Mouse (Mus musculus): Measurements from ENCODE around the gene Cisd3. TPM values are rescaled to one million over a fixed set of nuclear protein-coding genes. Genes with fewer than 3 reads are reported as not detected.

The Cisd3 gene
- total RNA-seq, 1 experiment from 2014 or later = 13.5 TPM

DNA sequence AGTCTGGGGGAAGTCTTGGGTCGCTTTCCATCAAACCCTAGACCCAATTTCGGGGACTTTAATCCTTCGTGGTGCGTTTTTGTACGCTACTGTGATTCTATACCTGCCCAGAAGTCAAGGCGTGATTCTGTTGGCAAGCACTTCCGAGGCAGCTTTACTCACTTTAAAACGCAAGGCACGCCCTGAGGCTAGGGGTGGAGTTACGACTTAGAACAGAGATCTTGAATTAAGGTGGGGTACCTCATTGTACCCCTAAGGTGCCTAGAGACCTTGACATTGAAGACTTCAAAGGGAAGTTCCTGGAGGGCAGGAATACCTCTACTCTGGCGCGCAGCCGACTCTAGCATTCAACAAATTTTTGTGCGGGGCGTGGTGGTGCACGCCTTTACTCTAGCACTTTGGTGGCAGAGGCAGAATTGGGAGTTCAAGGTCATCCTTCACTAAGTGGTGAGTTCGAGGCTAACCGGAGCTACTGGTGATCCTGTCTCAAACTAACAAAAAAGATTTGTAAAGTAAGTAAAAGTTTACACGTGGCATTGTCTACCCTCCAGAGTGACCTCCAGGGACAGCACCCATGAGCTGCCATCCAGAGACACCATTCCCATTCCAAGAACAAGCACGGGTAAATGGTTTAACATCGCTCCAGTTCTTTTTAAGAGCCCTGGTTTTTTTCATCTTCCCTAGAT, 23.3 kb upstream of the Cisd3 start:
- ATAC-seq (ENCODE audit: extremely low read depth, insufficient number of reproducible peaks, low FRiP score, poor library complexity, severe bottlenecking) = peak; percentile 13; the same call in 1 of the 2 replicates

- ATAC-seq (ENCODE audit: extremely low read depth, insufficient number of reproducible peaks, low FRiP score, poor library complexity, severe bottlenecking) = no peak
Measured at GRCm38 (mm10) chr11:97662893-97663527, 22.6 kb upstream of the Cisd3 start, which contains the start of gene Mllt6. Mllt6 (plus strand) TSS chr11:97663414.

- ATAC-seq (ENCODE audit: extremely low read depth, insufficient number of reproducible peaks, low FRiP score, poor library complexity, severe bottlenecking) = no peak
Measured at GRCm38 (mm10) chr11:97663528-97664338, 21.9 kb upstream of the Cisd3 start.

DNA sequence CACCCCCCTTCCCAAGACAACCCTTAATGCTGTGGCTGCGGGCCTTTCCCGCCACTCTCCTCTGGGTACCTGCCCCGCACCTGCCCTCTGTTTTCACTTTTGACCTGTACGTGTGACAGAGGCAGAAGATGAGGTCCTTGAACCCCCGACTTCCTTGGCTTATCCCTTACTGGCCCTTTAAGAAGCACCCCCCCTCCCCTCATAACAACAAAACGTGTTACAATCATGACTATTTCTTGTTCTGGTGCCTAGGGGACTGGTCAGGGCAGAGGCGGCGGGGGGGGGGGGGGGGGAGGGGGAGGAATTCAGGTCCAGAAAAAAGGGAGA, 21.3 kb upstream of the Cisd3 start:
- ATAC-seq (ENCODE audit: extremely low read depth, insufficient number of reproducible peaks, low FRiP score, poor library complexity, severe bottlenecking) = no peak

- no peak for ATAC-seq (ENCODE audit: extremely low read depth, insufficient number of reproducible peaks, low FRiP score, poor library complexity, severe bottlenecking)
Measured at GRCm38 (mm10) chr11:97664771-97665240, 20.8 kb upstream of the Cisd3 start.

DNA sequence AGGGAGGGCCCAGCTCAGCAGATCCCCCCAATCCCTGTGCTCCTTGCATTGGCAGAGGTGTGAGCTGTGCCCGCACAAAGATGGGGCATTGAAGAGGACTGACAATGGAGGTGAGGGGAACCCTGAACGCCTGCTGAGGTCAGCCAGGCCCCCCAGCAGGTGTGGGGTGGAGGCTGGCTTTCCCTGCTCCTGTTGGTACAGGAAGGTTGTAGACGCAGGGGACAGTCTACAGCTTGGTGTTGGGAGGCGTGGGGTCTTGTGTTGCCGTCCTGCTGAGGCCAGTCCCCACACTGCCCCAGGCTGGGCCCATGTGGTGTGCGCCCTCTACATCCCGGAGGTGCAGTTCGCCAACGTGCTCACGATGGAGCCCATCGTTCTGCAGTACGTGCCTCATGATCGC, 20.2 kb upstream of the Cisd3 start:
- ATAC-seq (ENCODE audit: extremely low read depth, insufficient number of reproducible peaks, low FRiP score, poor library complexity, severe bottlenecking) = no peak

DNA sequence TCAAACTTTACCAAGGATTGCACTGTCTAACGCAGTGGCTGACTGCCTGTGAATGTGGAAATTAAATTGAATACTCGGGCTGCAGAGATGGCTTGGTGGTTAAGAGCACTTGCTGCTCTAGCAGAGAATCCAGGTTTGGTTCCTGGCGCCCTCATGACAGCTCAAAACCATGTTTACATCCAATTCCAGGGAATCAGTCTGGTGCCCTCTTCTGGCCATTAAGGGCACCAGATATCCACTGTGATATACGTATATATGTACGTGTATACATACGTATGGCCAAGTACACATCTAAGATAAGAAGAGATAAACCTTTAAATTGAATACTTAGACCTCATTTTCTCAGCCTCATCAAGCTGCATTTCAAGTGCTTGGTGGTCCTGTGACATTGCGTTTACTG, 19.4 kb upstream of the Cisd3 start:
- ATAC-seq (ENCODE audit: extremely low read depth, insufficient number of reproducible peaks, low FRiP score, poor library complexity, severe bottlenecking) = no peak

DNA sequence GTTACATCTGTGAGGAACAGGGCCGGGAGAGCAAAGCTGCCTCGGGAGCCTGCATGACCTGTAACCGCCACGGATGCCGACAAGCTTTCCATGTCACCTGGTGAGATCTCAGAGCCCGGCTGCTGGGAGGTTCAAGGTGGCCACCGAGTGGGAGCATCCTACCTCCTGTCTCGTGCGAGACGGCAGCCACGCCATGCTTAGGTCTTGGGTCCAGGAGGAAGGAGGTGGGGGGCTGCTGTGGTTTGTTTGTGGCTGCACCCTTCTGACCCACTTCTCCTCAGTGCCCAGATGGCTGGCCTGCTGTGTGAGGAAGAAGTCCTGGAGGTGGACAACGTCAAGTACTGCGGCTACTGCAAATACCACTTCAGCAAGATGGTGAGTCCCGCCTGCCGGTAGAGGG, 18.8 kb upstream of the Cisd3 start:
- ATAC-seq (ENCODE audit: extremely low read depth, insufficient number of reproducible peaks, low FRiP score, poor library complexity, severe bottlenecking) = no peak

GRCm38 (mm10) chr11:97668160-97668559, 17.5 kb upstream of the Cisd3 start:
- no peak for ATAC-seq (ENCODE audit: extremely low read depth, insufficient number of reproducible peaks, low FRiP score, poor library complexity, severe bottlenecking)

- no peak for ATAC-seq (ENCODE audit: extremely low read depth, insufficient number of reproducible peaks, low FRiP score, poor library complexity, severe bottlenecking)
Measured at GRCm38 (mm10) chr11:97669268-97669667, 16.4 kb upstream of the Cisd3 start.

- no peak for ATAC-seq (ENCODE audit: extremely low read depth, insufficient number of reproducible peaks, low FRiP score, poor library complexity, severe bottlenecking)
Measured at GRCm38 (mm10) chr11:97669829-97670228, 15.8 kb upstream of the Cisd3 start.

DNA sequence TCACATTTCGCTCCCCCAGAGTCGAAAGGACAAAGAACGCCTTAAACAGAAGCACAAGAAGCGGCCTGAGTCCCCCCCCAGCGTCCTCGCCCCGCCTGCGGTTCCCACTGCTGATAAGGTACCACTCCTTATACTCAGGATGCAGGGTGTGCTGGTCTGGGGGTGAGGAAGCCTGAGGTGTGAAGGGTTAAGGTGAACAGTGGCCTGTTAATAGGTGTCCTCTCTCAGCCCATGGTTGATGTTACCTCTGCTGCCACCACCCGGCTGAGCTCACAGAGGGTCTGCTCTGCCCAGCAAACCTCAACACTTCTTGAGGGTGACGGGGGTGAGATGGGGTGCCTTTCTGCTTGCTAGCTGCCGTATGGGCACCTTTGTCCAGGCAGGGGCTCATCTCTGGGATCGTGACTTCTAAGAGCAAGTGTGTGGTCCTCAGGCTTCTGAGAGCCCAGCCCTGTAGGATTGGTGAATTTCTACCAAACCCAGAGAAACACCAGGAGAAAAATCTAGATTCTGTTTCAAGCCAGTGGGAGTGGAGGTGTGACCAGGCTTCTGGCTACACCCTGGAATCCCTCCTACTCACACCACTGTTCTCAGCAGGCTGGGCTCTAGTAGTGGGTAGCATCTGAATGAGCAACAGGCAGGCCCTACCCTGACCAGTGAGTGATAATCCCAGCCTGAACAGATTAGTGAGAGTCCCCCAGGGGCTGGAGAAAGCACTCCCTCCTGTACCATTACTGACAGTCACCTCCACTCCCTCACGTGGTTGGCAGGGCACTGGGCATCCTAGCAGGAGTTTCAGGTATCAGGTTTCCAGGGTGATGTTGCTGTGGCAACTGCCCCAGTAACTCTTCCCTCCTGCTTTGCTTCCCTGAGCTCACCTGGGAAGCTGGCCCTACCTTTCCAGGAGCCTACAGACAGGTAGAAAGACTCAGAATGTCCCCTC, 15.1 kb upstream of the Cisd3 start:
- no peak for ATAC-seq (ENCODE audit: extremely low read depth, insufficient number of reproducible peaks, low FRiP score, poor library complexity, severe bottlenecking)

DNA sequence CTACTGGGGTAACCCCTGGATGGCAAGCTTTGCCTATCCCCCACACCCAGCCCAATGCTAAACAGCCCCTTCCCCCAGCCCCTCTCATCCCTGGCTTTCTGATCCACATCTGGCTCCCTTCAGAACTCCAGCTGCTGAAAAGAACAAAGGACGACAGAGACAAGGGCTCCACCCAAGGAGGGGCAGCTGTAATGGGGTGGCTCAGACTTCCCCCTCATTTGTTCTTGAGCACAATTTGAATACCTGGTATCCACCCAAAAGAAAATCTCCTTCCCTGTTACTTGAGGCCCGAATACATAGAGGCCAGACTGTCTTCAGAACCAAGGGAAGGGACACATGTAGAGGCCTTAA, 14.5 kb upstream of the Cisd3 start:
- no peak for ATAC-seq (ENCODE audit: extremely low read depth, insufficient number of reproducible peaks, low FRiP score, poor library complexity, severe bottlenecking)

DNA sequence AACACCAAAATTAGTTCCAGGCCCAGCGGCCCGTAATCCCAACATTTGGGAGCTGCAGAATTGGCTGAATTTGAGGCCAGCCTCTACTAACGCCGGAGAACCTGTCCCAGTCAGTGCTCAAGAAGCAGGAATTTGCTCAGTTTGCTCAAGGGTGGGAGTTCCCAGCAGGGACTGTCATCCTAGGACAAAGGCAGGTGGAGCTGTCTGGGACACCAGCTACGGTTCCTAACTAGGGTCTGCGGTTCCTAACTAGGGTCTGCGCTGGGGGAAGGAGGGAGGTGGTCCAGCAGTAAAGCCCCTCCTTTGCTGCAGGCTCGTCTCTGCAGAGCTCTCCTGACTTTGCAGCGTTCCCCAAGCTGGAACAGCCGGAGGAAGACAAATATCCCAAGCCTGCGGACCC, 12.5 kb upstream of the Cisd3 start:
- ATAC-seq (ENCODE audit: extremely low read depth, insufficient number of reproducible peaks, low FRiP score, poor library complexity, severe bottlenecking) = no peak

DNA sequence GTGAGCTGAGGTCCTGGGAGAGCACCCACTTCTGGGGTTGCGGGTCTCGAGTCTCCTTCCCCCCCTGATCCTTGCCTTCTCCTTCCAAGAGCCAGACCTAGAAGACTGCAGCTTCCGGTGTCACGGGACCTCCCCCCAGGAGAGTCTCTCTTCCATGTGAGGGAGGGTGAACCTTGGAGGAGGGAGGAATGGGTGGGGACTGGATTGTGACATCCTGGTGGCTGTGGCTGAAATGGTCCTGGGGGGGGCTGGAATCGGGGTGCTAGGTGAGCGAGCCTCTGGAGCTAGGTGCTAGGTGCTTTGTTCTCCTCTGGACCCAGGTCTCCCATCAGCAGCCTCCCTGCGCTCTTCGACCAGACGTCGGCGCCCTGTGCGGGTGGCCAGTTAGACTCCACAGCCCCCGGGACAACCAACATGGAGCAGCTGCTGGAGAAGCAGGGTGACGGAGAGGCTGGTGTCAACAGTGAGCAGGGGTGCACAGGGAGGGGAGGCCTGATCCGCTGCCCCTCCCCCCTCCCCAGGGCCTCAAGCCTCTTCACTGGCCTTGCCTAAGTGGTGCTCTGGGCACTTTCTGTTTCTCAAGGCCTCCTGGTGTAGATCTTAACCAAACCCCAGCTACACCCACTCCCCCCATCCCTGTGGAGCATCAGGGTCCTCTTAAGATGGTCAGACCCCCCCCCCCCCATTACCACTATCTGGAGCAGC, 9.4 kb upstream of the Cisd3 start:
- ATAC-seq (ENCODE audit: extremely low read depth, insufficient number of reproducible peaks, low FRiP score, poor library complexity, severe bottlenecking) = no peak

- ATAC-seq (ENCODE audit: extremely low read depth, insufficient number of reproducible peaks, low FRiP score, poor library complexity, severe bottlenecking) = no peak
Measured at GRCm38 (mm10) chr11:97677381-97677780, 8.2 kb upstream of the Cisd3 start.

DNA sequence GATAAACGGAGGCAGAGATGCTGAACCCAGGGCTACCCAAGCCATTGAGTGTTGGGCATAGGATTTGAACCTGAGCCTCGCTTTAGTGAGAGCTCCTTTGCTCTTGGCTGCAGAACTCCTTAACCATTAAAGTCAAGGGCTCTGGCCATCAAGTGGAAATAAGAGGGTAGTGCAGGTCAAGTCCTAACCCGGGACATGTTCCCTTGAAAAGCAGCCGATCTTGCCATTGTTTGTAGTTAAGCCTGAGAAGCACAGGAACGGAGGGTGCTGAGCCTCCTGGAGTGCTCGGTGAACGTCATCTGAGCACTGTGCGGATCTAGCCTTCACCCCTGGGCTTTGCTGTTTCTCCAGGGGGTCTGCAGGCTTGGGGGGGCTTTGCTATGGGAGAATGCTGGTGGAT, 7.8 kb upstream of the Cisd3 start:
- no peak for ATAC-seq (ENCODE audit: extremely low read depth, insufficient number of reproducible peaks, low FRiP score, poor library complexity, severe bottlenecking)

- no peak for ATAC-seq (ENCODE audit: extremely low read depth, insufficient number of reproducible peaks, low FRiP score, poor library complexity, severe bottlenecking)
Measured at GRCm38 (mm10) chr11:97678301-97678700, 7.3 kb upstream of the Cisd3 start.

Data from neutrophil, adult 5-6 weeks (primary cell).